Mouse (Mus musculus) ES-E14 (cell line): ENCODE measurements at regions not wholly inside any gene's neighbourhood (a gene's known extent, or its start where the extent isn't known, plus 50 kb on each side); places are given as distances from the start of the nearest gene placed in this dataset.

Experiments
- DNase-seq: peaks from one replicate; pipeline ENCODE4 v3.0.0-alpha.2; 2013; ENCODE audit warnings: low read depth, low spot score
- H3K27ac ChIP-seq: 2 replicates; pipeline ENCODE4 v1.5.1; 2012; ENCODE audit warnings: low read depth, mild to moderate bottlenecking, low read length, moderate library complexity, mixed read lengths; ENCODE audit not compliant: poor library complexity, insufficient read depth, severe bottlenecking
- H3K36me3 ChIP-seq: 2 replicates; pipeline ENCODE4 v1.6.1; 2012; ENCODE audit warnings: mild to moderate bottlenecking, low read length, moderate library complexity, mixed read lengths; ENCODE audit not compliant: control insufficient read depth, poor library complexity, insufficient read depth, severe bottlenecking
- H3K4me1 ChIP-seq, 2 experiments: fragments of 150-350 bp in 1 of 2; sonication (generic) in 1 of 2; 2 replicates each; pipeline ENCODE4 v1.6.1; 2012; ENCODE audit warnings: low read length in 2 of 2, mild to moderate bottlenecking in 1 of 2, mixed read lengths in 1 of 2; ENCODE audit not compliant: control insufficient read depth in 2 of 2, insufficient read depth in 2 of 2, poor library complexity in 1 of 2
- H3K4me3 ChIP-seq, 2 experiments: fragments of 150-350 bp in 1 of 2; sonication (generic) in 1 of 2; 2 replicates each; pipeline ENCODE4 v1.5.1; 2012; ENCODE audit warnings: low read length in 2 of 2, low read depth in 1 of 2, mild to moderate bottlenecking in 1 of 2, mixed read lengths in 1 of 2; ENCODE audit not compliant: insufficient read depth in 1 of 2, poor library complexity in 1 of 2, severe bottlenecking in 1 of 2
- H3K9ac ChIP-seq: 2 replicates; pipeline ENCODE4 v1.6.1; 2012; ENCODE audit warnings: low read depth, mild to moderate bottlenecking, low read length, mixed read lengths; ENCODE audit not compliant: poor library complexity, insufficient read depth, severe bottlenecking
- H3K9me3 ChIP-seq: fragments of 150-350 bp; sonication (generic); 2 replicates; pipeline ENCODE4 v1.6.1; 2012; ENCODE audit warnings: low read depth, mild to moderate bottlenecking, low read length; ENCODE audit not compliant: control insufficient read depth, insufficient read depth
- CHD2 ChIP-seq: IDR thresholded peaks from 2 replicates; pipeline ENCODE4 v1.6.1; 2014; ENCODE audit warnings: mild to moderate bottlenecking, low read depth, low read length, inconsistent platforms
- HCFC1 ChIP-seq: IDR thresholded peaks from 2 replicates; pipeline ENCODE4 v1.6.1; 2012; ENCODE audit warnings: low read length, inconsistent platforms, borderline replicate concordance; ENCODE audit not compliant: insufficient read depth
- MAFK ChIP-seq: IDR thresholded peaks from 2 replicates; pipeline ENCODE4 v1.6.1; 2014; ENCODE audit warnings: mild to moderate bottlenecking, low read depth, low read length, inconsistent platforms; ENCODE audit not compliant: insufficient read depth
- ZC3H11A ChIP-seq: IDR thresholded peaks from 2 replicates; pipeline ENCODE4 v1.6.1; 2012; ENCODE audit warnings: low read depth, mild to moderate bottlenecking, inconsistent platforms, low read length, borderline replicate concordance
- ZNF384 ChIP-seq: IDR thresholded peaks from 2 replicates; pipeline ENCODE4 v1.6.1; 2012; ENCODE audit warnings: low read depth, low read length, inconsistent platforms
- in situ Hi-C, 2 experiments: fragments of 600-800 bp; cut with MboI; formaldehyde crosslinking; loops; one replicate each; pipeline ENCODE4 v1.15.1; 2025; ENCODE audit warnings: low sequenced_read_pairs in 2 of 2, inconsistent platforms in 1 of 2; ENCODE audit not compliant: unreplicated experiment in 2 of 2

DNA sequence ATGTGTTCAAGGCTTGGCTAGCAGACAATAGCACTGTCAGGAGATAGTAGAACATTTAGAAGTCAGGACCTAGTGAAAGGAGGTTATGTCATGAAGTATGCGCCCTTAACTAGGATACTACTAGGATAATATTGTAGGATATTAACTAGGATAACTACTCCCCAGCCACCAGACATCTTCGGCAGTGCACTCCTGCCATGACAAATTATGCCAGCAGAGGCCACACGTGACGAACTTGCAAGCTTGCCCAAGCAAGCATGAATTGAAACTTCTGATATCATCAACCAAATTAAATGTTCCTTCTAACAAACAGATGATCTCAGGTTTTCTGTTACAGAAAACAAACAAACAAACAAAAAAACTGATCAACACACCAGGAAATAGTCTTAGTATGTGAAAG lies 72.2 kb upstream of the Tnfsf11 start:
- H3K27ac ChIP-seq: no peak overlapping the region
- in situ Hi-C loops: no loop called here
- no peak overlapping the region for H3K4me3 ChIP-seq
- H3K36me3 ChIP-seq: no peaks in the 10 kb centered on the region
- no peaks in the 10 kb centered on the region for H3K9me3 ChIP-seq
- DNase-seq: no peak
- no peaks in the 10 kb centered on the region for H3K4me1 ChIP-seq
- H3K9ac ChIP-seq: no peak overlapping the region
- no peak for TF ChIP-seq MAFK
- no peak for TF ChIP-seq ZC3H11A
- no peak for TF ChIP-seq ZNF384
- TF ChIP-seq CHD2: no peak
- TF ChIP-seq HCFC1: no peak

DNA sequence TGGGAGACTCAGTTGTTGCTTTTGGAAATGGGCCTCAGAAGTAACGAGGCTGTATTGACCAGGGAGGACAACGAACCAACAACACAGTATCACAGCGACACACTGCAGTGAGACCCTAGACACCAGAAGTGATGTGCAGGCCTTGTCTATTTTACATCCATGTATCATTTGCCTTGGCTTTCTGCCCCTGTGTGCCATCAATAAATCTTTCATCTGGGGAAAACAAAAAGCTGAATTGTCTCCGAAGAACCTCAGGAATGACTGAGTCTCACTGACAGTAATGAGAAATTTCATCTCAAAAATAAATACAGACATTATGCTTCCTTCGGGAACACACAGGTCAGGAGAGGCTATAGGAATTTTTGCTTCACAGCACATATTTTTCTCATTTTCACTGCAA lies 68.7 kb upstream of the Tnfsf11 start:
- in situ Hi-C loops: no loop called here
- H3K9ac ChIP-seq: no peak overlapping the region
- no peak for DNase-seq
- no peaks in the 10 kb centered on the region for H3K9me3 ChIP-seq
- TF ChIP-seq MAFK (no peak), ZC3H11A (no peak), HCFC1 (no peak), ZNF384 (no peak), CHD2 (no peak)
- H3K4me3 ChIP-seq: no peak overlapping the region
- no peak overlapping the region for H3K27ac ChIP-seq
- no peaks in the 10 kb centered on the region for H3K36me3 ChIP-seq
- no peaks in the 10 kb centered on the region for H3K4me1 ChIP-seq

GRCm38 (mm10) chr14:78375746-78376495 lies 68.1 kb upstream of the Tnfsf11 start:
- Histone ChIP-seq H3K9me3 (no peaks in the 10 kb centered on the region), H3K4me3 (no peak overlapping the region), H3K36me3 (no peaks in the 10 kb centered on the region), H3K4me1 (no peaks in the 10 kb centered on the region), H3K27ac (no peak overlapping the region), H3K9ac (no peak overlapping the region)
- DNase-seq: no peak
- in situ Hi-C loops: no loop called here
- no peak for TF ChIP-seq ZNF384
- no peak for TF ChIP-seq MAFK

DNA sequence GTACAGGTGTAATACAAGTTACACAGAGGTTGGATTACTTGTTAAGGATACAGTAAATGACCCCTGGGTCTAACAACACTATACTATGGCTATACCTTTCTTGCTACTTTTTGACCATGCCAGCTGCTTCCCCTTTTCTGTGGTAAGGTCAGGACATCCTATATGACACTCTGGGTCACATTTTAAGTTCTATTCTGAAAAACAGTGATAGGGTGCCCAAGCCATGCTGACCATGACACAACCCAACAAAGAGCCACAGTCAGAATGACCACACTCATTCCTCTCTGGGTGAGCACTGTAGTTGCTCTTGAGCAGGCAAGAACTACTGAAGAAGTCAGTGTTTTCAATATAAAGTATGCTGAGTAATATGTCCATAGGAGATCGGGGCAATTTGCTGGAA lies 64.3 kb upstream of the Tnfsf11 start:
- Histone ChIP-seq H3K9ac (no peak overlapping the region), H3K36me3 (no peaks in the 10 kb centered on the region), H3K9me3 (no peaks in the 10 kb centered on the region), H3K4me3 (no peak overlapping the region), H3K27ac (no peak overlapping the region), H3K4me1 (no peaks in the 10 kb centered on the region)
- no peak for DNase-seq
- no peak for TF ChIP-seq CHD2
- TF ChIP-seq ZC3H11A: no peak
- no peak for TF ChIP-seq ZNF384
- TF ChIP-seq MAFK: no peak
- in situ Hi-C loops: no loop called here

DNA sequence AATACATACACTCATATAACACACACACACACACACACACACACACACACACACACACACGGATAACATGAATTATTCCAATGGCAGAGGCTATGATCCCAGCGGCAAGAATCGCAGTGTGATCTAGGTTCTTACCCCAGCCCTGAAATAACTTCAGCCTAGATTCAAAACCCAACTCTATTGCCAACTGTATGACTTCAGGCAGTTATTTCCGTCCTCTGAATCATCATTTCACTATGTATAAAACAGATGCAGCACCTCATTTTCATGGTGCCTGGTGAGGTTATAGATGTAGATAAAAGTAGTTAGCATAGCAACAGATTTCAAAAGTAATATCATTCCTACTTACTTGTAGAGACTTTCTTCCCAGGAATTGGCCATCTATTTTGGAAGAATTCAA lies 61.0 kb upstream of the Tnfsf11 start:
- no peak for DNase-seq
- TF ChIP-seq MAFK (no peak), ZC3H11A (no peak), HCFC1 (no peak), CHD2 (no peak), ZNF384 (no peak)
- no peaks in the 10 kb centered on the region for H3K4me1 ChIP-seq
- H3K9ac ChIP-seq: no peak overlapping the region
- H3K9me3 ChIP-seq: no peaks in the 10 kb centered on the region
- H3K27ac ChIP-seq: no peak overlapping the region
- in situ Hi-C loops: no loop called here
- H3K4me3 ChIP-seq: no peak overlapping the region
- no peaks in the 10 kb centered on the region for H3K36me3 ChIP-seq
